Mouse (Mus musculus): ENCODE data around the gene Rnf8.

GRCm38 (mm10) chr17:29680921-29681320 is 66.3 kb downstream of the Rnf8 start:
- no peak for TF ChIP-seq CTCF (IDR thresholded peaks at IDR 0.05; ENCODE audit: control insufficient read depth, insufficient read depth, insufficient replicate concordance, low read depth, low read length)
- no peak for TF ChIP-seq POLR2A (IDR thresholded peaks at IDR 0.05; ENCODE audit: control insufficient read depth, low read depth, low read length)
